Mouse (Mus musculus) macrophage (primary cell): ENCODE measurements at regions not wholly inside any gene's neighbourhood (a gene's known extent, or its start where the extent isn't known, plus 50 kb on each side); places are given as distances from the start of the nearest gene placed in this dataset.
A peak's percentile ranks its signal among the peaks of the same experiment; 100 is the strongest.
"Not testable (repeated sequence)": the region's sequence is repeated elsewhere in the genome, so short reads cannot be mapped to it uniquely, and the experiment has no call there.

Experiments
- H3K27ac ChIP-seq: fragments of 350-480 bp; formaldehyde crosslinking; 2 replicates; pipeline ENCODE4 v1.9.0; 2021
- H3K36me3 ChIP-seq: fragments of 350-480 bp; formaldehyde crosslinking; 2 replicates; pipeline ENCODE4 v1.9.0; 2021; ENCODE audit errors: inconsistent target
- H3K4me3 ChIP-seq: fragments of 350-480 bp; formaldehyde crosslinking; 2 replicates; pipeline ENCODE4 v1.9.0; 2021; ENCODE audit errors: inconsistent target
- H3K79me2 ChIP-seq: fragments of 350-480 bp; formaldehyde crosslinking; 2 replicates; pipeline ENCODE4 v1.9.0; 2021; ENCODE audit errors: inconsistent target
- WGBS: methylation state at CpG from one replicate; pipeline ENCODE4 v1.1.7; 2026; ENCODE audit warnings: inconsistent platforms; ENCODE audit not compliant: missing documents; 5-methylcytosine and 5-hydroxymethylcytosine counted together

GRCm38 (mm10) chr14:73453164-73453563 is 56.7 kb upstream of the Med4 start:
- Histone ChIP-seq H3K36me3 (no peaks in the 10 kb centered on the region), H3K79me2 (no peaks in the 10 kb centered on the region), H3K4me3 (no peak overlapping the region), H3K27ac (no peak overlapping the region)
- WGBS, result 90% methylated on average over 12 of the region's 12 CpGs

- 92% methylated on average over 6 of the region's 7 CpGs for WGBS
- H3K4me3 ChIP-seq, result no peak overlapping the region
- H3K27ac ChIP-seq, result peak overlapping the region; percentile 58; the same call in 1 of the 2 replicates
- H3K79me2 ChIP-seq, result no peaks in the 10 kb centered on the region
- no peaks in the 10 kb centered on the region for H3K36me3 ChIP-seq
Observed at GRCm38 (mm10) chr14:73452321-73453082, 57.3 kb upstream of the Med4 start.

- WGBS, result 49% methylated on average over 9 of the region's 9 CpGs
- Histone ChIP-seq H3K27ac (peak overlapping the region; percentile 58), H3K36me3 (no peaks in the 10 kb centered on the region), H3K79me2 (no peaks in the 10 kb centered on the region), H3K4me3 (no peak overlapping the region)
Observed at GRCm38 (mm10) chr14:73451291-73452045, 58.4 kb upstream of the Med4 start.

GRCm38 (mm10) chr14:73449901-73450495 is 59.8 kb upstream of the Med4 start:
- H3K27ac ChIP-seq, result peak overlapping the region; percentile 33
- WGBS, result 94% methylated on average over 6 of the region's 6 CpGs
- no peaks in the 10 kb centered on the region for H3K36me3 ChIP-seq
- H3K4me3 ChIP-seq, result no peak overlapping the region
- no peaks in the 10 kb centered on the region for H3K79me2 ChIP-seq

GRCm38 (mm10) chr14:73449111-73449510 is 60.7 kb upstream of the Med4 start:
- WGBS, result 86% methylated on average over 10 of the region's 10 CpGs
- Histone ChIP-seq H3K4me3 (no peak overlapping the region), H3K36me3 (no peaks in the 10 kb centered on the region), H3K79me2 (no peaks in the 10 kb centered on the region; the same call in 1 of the 2 replicates), H3K27ac (no peak overlapping the region)

- no peak overlapping the region for H3K4me3 ChIP-seq
- peaks cover 9% of the 10 kb centered on the region; the same call in 1 of the 2 replicates for H3K79me2 ChIP-seq
- WGBS, result 57% methylated on average over 6 of the region's 6 CpGs
- no peaks in the 10 kb centered on the region for H3K36me3 ChIP-seq
- H3K27ac ChIP-seq, result peak overlapping the region; percentile 96
Observed at GRCm38 (mm10) chr14:73445508-73446256, 60.6 kb upstream of the Itm2b start.

GRCm38 (mm10) chr14:73444733-73445132 is 59.6 kb upstream of the Itm2b start:
- peaks cover 9% of the 10 kb centered on the region; the same call in 1 of the 2 replicates for H3K79me2 ChIP-seq
- H3K36me3 ChIP-seq, result no peaks in the 10 kb centered on the region
- 80% methylated on average over 3 of the region's 3 CpGs for WGBS
- peak overlapping the region; percentile 96 for H3K27ac ChIP-seq
- no peak overlapping the region for H3K4me3 ChIP-seq

GRCm38 (mm10) chr14:73441951-73442716 is 57.0 kb upstream of the Itm2b start:
- no peaks in the 10 kb centered on the region for H3K36me3 ChIP-seq
- WGBS, result 41% methylated on average over 7 of the region's 7 CpGs
- H3K79me2 ChIP-seq, result peaks cover 9% of the 10 kb centered on the region; the same call in 1 of the 2 replicates
- H3K4me3 ChIP-seq, result no peak overlapping the region
- H3K27ac ChIP-seq, result peak overlapping the region; percentile 92

GRCm38 (mm10) chr14:73441206-73441950 is 56.3 kb upstream of the Itm2b start:
- not testable (repeated sequence) for H3K4me3 ChIP-seq, H3K79me2 ChIP-seq, H3K36me3 ChIP-seq
- peak overlapping the region; percentile 92 for H3K27ac ChIP-seq
- 7% methylated on average over 1 of the region's 1 CpGs for WGBS

- WGBS, result 70% methylated on average over 2 of the region's 3 CpGs
Observed at GRCm38 (mm10) chr14:73439802-73440309, 54.8 kb upstream of the Itm2b start.

GRCm38 (mm10) chr14:73435839-73436238 is 50.8 kb upstream of the Itm2b start:
- no peak overlapping the region for H3K4me3 ChIP-seq
- no peak overlapping the region for H3K27ac ChIP-seq
- WGBS, result 85% methylated on average over 4 of the region's 4 CpGs
- H3K79me2 ChIP-seq, result no peaks in the 10 kb centered on the region
- H3K36me3 ChIP-seq, result no peaks in the 10 kb centered on the region

More at GRCm38 (mm10) chr14:73439802-73440309, 54.8 kb upstream of the Itm2b start:
- Histone ChIP-seq H3K27ac (no peak overlapping the region), H3K79me2 (peaks cover 9% of the 10 kb centered on the region; the same call in 1 of the 2 replicates), H3K4me3 (no peak overlapping the region), H3K36me3 (no peaks in the 10 kb centered on the region)
